Mouse (Mus musculus): ENCODE results near the gene Cldn6.

DNA sequence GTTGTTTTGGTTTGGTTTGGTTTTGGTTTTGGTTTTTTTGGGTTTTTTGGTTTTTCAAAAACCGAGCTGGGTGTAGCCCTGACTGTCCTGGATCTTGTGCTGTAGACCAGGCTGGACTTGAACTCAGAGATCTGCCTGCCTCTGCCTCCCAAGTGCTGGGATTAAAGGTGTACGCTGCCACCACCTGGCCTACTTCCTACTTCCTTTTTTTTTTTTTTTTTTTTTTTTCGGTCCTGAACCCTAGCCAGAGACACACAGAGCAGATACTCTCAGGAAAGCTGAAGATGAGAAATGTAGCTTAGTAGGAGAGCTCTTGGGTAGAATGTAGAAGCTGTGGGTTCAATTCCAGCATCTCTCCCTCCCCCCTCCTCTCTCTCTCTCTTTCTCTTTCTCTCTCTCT, 20.6 kb upstream of the Cldn6 start:
- no peak for TF ChIP-seq POLR2A (IDR thresholded peaks at IDR 0.05; ENCODE audit: low read depth, low read length)
- TF ChIP-seq CTCF (IDR thresholded peaks at IDR 0.05; ENCODE audit: borderline replicate concordance, insufficient read depth, low read length) = no peak

All from embryonic fibroblast, embryonic 13.5 days (primary cell).